Mouse (Mus musculus) T-helper 1 cell (primary cell): Measurements from ENCODE around the gene Meig1.
"Not testable (repeated sequence)": the region's sequence is repeated elsewhere in the genome, so short reads cannot be mapped to it uniquely, and the experiment has no call there.

Experiments
- in situ Hi-C: fragments of 300-600 bp; cut with MboI, MseI; formaldehyde crosslinking; loops from one replicate; pipeline ENCODE4 v1.15.1; 2025; ENCODE audit warnings: high pct_unique_total_duplicates

Gene Meig1

GRCm38 (mm10) chr2:3422548-3422947 lies at the start of gene Meig1:
Meig1 (minus strand) TSS chr2:3422648.
- in situ Hi-C loops: no loop called here

- in situ Hi-C loops: no loop called here
Observed at GRCm38 (mm10) chr2:3456590-3456989, 34.1 kb upstream of the Meig1 start.

- in situ Hi-C loops: no loop called here
Observed at GRCm38 (mm10) chr2:3453096-3453495, 30.6 kb upstream of the Meig1 start.

- in situ Hi-C loops: no loop called here
Observed at GRCm38 (mm10) chr2:3449431-3449830, 27.0 kb upstream of the Meig1 start.

- in situ Hi-C loops: no loop called here
Observed at GRCm38 (mm10) chr2:3445984-3446383, 23.5 kb upstream of the Meig1 start.

- in situ Hi-C loops: no loop called here
Observed at GRCm38 (mm10) chr2:3444206-3444605, 21.8 kb upstream of the Meig1 start.

- in situ Hi-C loops: no loop called here
Observed at GRCm38 (mm10) chr2:3437956-3438355, 15.5 kb upstream of the Meig1 start.

GRCm38 (mm10) chr2:3435369-3436061 lies 13.1 kb upstream of the Meig1 start:
- in situ Hi-C loops: no loop called here

- in situ Hi-C loops: no loop called here
Observed at GRCm38 (mm10) chr2:3430956-3431355, 8.5 kb upstream of the Meig1 start.

- in situ Hi-C loops: no loop called here
Observed at GRCm38 (mm10) chr2:3424579-3424910, 2.1 kb upstream of the Meig1 start.

GRCm38 (mm10) chr2:3423841-3424578 lies 1.6 kb upstream of the Meig1 start, which contains the start of gene Dclre1c:
Dclre1c (plus strand) TSS chr2:3424131.
- in situ Hi-C loops: no loop called here

- in situ Hi-C loops: no loop called here
Observed at GRCm38 (mm10) chr2:3420157-3420556, 2.3 kb downstream of the Meig1 start.

- in situ Hi-C loops: no loop called here
Observed at GRCm38 (mm10) chr2:3418883-3419431, 3.5 kb downstream of the Meig1 start.

GRCm38 (mm10) chr2:3415676-3416075 lies 6.8 kb downstream of the Meig1 start:
- in situ Hi-C loops: no loop called here

GRCm38 (mm10) chr2:3414241-3414640 lies 8.2 kb downstream of the Meig1 start:
- in situ Hi-C loops: loop anchor here (5.0 kb wide), 1 partner anchor 67 kb away; no protein-coding TSS in a partner anchor

GRCm38 (mm10) chr2:3407756-3408155 lies 14.7 kb downstream of the Meig1 start:
- in situ Hi-C loops: no loop called here

GRCm38 (mm10) chr2:3405981-3406380 lies 16.5 kb downstream of the Meig1 start:
- in situ Hi-C loops: no loop called here

- in situ Hi-C loops: not testable (repeated sequence)
Observed at GRCm38 (mm10) chr2:3397110-3397509, 25.3 kb downstream of the Meig1 start, which contains the start of gene Olah. Olah (minus strand) TSS chr2:3397210.

- in situ Hi-C loops: no loop called here
Observed at GRCm38 (mm10) chr2:3391945-3392344, 30.5 kb downstream of the Meig1 start.

GRCm38 (mm10) chr2:3387105-3387860 lies 35.2 kb downstream of the Meig1 start:
- in situ Hi-C loops: no loop called here

GRCm38 (mm10) chr2:3365127-3365526 lies 57.3 kb downstream of the Meig1 start:
- in situ Hi-C loops: no loop called here

GRCm38 (mm10) chr2:3361067-3361466 lies 61.4 kb downstream of the Meig1 start:
- in situ Hi-C loops: no loop called here
